Mouse (Mus musculus): ENCODE results near the gene Rai1.

DNA sequence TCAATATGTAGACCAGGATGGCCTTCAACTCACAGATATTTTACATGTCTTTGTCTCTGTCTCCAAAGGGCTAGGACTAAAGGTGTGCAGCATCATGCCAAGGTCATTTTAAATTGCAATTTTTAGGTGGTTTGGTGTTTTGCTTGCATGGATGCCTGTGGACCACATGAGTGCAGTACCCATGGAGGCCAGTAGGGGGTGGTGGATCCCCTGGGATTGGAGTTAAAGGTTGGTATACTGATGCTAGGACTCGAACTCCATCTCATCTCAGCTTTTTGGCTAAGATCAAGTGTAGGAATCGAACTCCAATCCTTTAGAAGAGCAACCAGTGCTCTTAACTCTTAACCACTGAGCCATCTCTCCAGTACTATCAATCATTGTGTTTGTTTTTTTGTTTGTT is 20.2 kb upstream of the Rai1 start:
- TF ChIP-seq CTCF (IDR thresholded peaks at IDR 0.05; ENCODE audit: borderline replicate concordance, insufficient read depth, low read length) (peak; percentile 43; the same call in 1 of the 2 replicates), POLR2A (IDR thresholded peaks at IDR 0.05; ENCODE audit: low read depth, low read length) (no peak)

Measured in embryonic fibroblast, embryonic 13.5 days (primary cell).